Comparison of ENCODE assay signal across 8 mouse cellular contexts in the genomic region with DNA sequence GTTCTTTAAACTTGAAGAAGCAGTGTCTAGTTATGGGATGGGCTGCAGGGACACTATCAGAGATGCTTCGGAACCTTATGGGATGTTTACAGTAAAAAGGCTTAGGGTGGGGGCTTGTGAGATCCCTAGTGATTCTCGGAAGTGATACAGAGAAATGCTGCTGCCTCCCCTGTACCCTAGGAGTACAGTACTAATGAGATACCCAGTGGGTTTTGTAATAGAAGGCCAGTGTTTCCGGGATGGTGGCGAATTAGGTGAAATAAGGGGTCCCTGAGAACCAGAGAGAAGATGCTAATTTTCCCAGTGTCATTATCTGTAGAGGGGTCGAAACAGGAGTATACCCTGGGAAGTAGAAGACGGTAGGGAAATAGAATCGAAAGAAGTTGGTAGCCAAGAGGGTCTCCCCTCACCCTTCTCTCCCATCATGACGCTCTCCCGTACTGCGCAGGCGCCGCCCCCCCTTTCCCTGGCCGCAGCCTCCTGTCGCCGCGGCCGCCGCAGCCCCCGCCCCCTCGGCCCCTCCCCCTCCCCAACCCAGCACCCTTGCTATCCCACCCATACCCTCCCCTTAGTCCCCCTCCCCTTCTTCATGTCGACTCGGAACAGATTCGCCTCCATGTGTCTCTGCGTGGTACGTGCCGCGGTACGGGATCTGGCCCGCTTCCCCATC. TPM values are rescaled to one million over a fixed set of nuclear protein-coding genes. Genes with fewer than 3 reads are reported as not detected.
DNase-seq lines count a peak whose midpoint lies in the region; ATAC-seq lines count a peak whose summit lies in the region.

No protein-coding gene starts in this region.

- H3K27me3 ChIP-seq in heart, embryonic 12.5 days (replicated peaks): no peaks in the 10 kb centered on the region
- no peaks in the 10 kb centered on the region for H3K27me3 ChIP-seq in forebrain, embryonic 10.5 days (ENCODE audit: poor library complexity, severe bottlenecking)
- H3K27me3 ChIP-seq in limb, embryonic 15.5 days: no peaks in the 10 kb centered on the region

- H3K4me2 ChIP-seq in heart, embryonic 12.5 days: peak overlapping the region; percentile 75
- peak overlapping the region; percentile 50 for H3K4me2 ChIP-seq in limb, embryonic 15.5 days

- peak overlapping the region; percentile 64 for H3K9ac ChIP-seq in heart, embryonic 12.5 days
- no peak overlapping the region for H3K9ac ChIP-seq in limb, embryonic 15.5 days

- 8% methylated on average over 20 of the region's 29 CpGs for WGBS in heart, embryonic 12.5 days
- WGBS in forebrain, embryonic 10.5 days: 8% methylated on average over 20 of the region's 29 CpGs
- 9% methylated on average over 11 of the region's 29 CpGs for WGBS in limb, embryonic 15.5 days

- ATAC-seq in heart, embryonic 12.5 days (ENCODE audit: insufficient number of reproducible peaks, low FRiP score): no peak
- no peak for ATAC-seq in limb, embryonic 15.5 days (ENCODE audit: insufficient number of reproducible peaks, low FRiP score, low TSS enrichment, low read depth)

- H3K4me1 ChIP-seq in heart, embryonic 12.5 days (replicated peaks): peaks cover 80% of the 10 kb centered on the region
- H3K4me1 ChIP-seq in forebrain, embryonic 10.5 days: peaks cover 100% of the 10 kb centered on the region
- peaks cover 90% of the 10 kb centered on the region for H3K4me1 ChIP-seq in limb, embryonic 15.5 days

- no peaks in the 10 kb centered on the region for H3K36me3 ChIP-seq in heart, embryonic 12.5 days
- H3K36me3 ChIP-seq in forebrain, embryonic 10.5 days (replicated peaks): no peaks in the 10 kb centered on the region
- no peaks in the 10 kb centered on the region for H3K36me3 ChIP-seq in limb, embryonic 15.5 days

- no peak overlapping the region for H3K27ac ChIP-seq in heart, embryonic 12.5 days (ENCODE audit: poor library complexity, severe bottlenecking)
- peak overlapping the region; percentile 84 for H3K27ac ChIP-seq in forebrain, embryonic 10.5 days
- no peak overlapping the region for H3K27ac ChIP-seq in limb, embryonic 15.5 days

- intact Hi-C loops in heart, postnatal 10 days (cut with DNase I): no loop called here

- H3K9me3 ChIP-seq in heart, embryonic 12.5 days (replicated peaks): no peaks in the 10 kb centered on the region
- no peaks in the 10 kb centered on the region for H3K9me3 ChIP-seq in forebrain, embryonic 10.5 days
- no peaks in the 10 kb centered on the region for H3K9me3 ChIP-seq in limb, embryonic 15.5 days

- peak overlapping the region; percentile 46 for H3K4me3 ChIP-seq in heart, embryonic 12.5 days
- peak overlapping the region; percentile 56 for H3K4me3 ChIP-seq in forebrain, embryonic 10.5 days
- H3K4me3 ChIP-seq in limb, embryonic 15.5 days: peak overlapping the region; percentile 32

- no peak for DNase-seq in heart, postnatal 10 days
- DNase-seq in brain, adult 2 months (ENCODE audit: low read depth, low spot score): peak; percentile 59
- peak; percentile 69 for DNase-seq in forebrain, embryonic 10.5 days (ENCODE audit: extremely low spot score, low spot score)
- DNase-seq in retina, postnatal 1 day: peak; percentile 69
- no peak for DNase-seq in urinary bladder, postnatal 25 days (ENCODE audit: low spot score)
- no peak for DNase-seq in frontal cortex, postnatal 10 days (ENCODE audit: low spot score in 2 of 2)

RNA-seq across cellular contexts. Expression of a gene that starts 6.9 kb away (rescaled TPM):
- 4.2 and 6.0 TPM in 2 replicates for polyA plus RNA-seq in heart, embryonic 12.5 days (2016; fragmentation: Nextera tagmentation; extraction: Ambion mirVana)
- total RNA-seq in heart, postnatal 10 days (2021): 10 to 100 TPM; 11.5 to 12.0 TPM
- polyA plus RNA-seq in forebrain, embryonic 10.5 days (2016; fragmentation: Nextera tagmentation; extraction: Ambion mirVana): 13.8 and 15.5 TPM in 2 replicates
- polyA plus RNA-seq in limb, embryonic 15.5 days (2015; fragmentation: Nextera tagmentation; extraction: Ambion mirVana): 9.6 and 10.7 TPM in 2 replicates

RNA-seq across cellular contexts. Expression of a gene that starts 8.4 kb away (rescaled TPM):
- polyA plus RNA-seq in heart, embryonic 12.5 days (2016; fragmentation: Nextera tagmentation; extraction: Ambion mirVana): 126 and 129 TPM in 2 replicates
- total RNA-seq in heart, postnatal 10 days (2021): 1,000 to 10,000 TPM; 1,260 to 1,282 TPM
- polyA plus RNA-seq in forebrain, embryonic 10.5 days (2016; fragmentation: Nextera tagmentation; extraction: Ambion mirVana): 41.0 and 44.1 TPM in 2 replicates
- polyA plus RNA-seq in limb, embryonic 15.5 days (2015; fragmentation: Nextera tagmentation; extraction: Ambion mirVana): 92.2 and 100 TPM in 2 replicates

RNA-seq across cellular contexts. Expression of a gene that starts 23.2 kb away (rescaled TPM):
- 25.8 and 26.1 TPM in 2 replicates for polyA plus RNA-seq in heart, embryonic 12.5 days (2016; fragmentation: Nextera tagmentation; extraction: Ambion mirVana)
- total RNA-seq in heart, postnatal 10 days (2021): 10 to 100 TPM in 1 of 2 experiments, 1 to 10 TPM in 1; 8.6 to 11.8 TPM
- 44.3 and 51.6 TPM in 2 replicates for polyA plus RNA-seq in forebrain, embryonic 10.5 days (2016; fragmentation: Nextera tagmentation; extraction: Ambion mirVana)
- polyA plus RNA-seq in limb, embryonic 15.5 days (2015; fragmentation: Nextera tagmentation; extraction: Ambion mirVana): 42.2 and 43.1 TPM in 2 replicates

RNA-seq across cellular contexts. Expression of a gene that starts 28.0 kb away (rescaled TPM):
- polyA plus RNA-seq in heart, embryonic 12.5 days (2016; fragmentation: Nextera tagmentation; extraction: Ambion mirVana): 51.0 and 54.1 TPM in 2 replicates
- 10 to 100 TPM; 23.1 to 27.7 TPM for total RNA-seq in heart, postnatal 10 days (2021)
- polyA plus RNA-seq in forebrain, embryonic 10.5 days (2016; fragmentation: Nextera tagmentation; extraction: Ambion mirVana): 94.5 and 96.2 TPM in 2 replicates
- 72.2 and 81.6 TPM in 2 replicates for polyA plus RNA-seq in limb, embryonic 15.5 days (2015; fragmentation: Nextera tagmentation; extraction: Ambion mirVana)

RNA-seq across cellular contexts. Expression of a gene that starts 30.3 kb away (rescaled TPM):
- 0.15 and 0.19 TPM in 2 replicates for polyA plus RNA-seq in heart, embryonic 12.5 days (2016; fragmentation: Nextera tagmentation; extraction: Ambion mirVana)
- under 1 TPM in 1 of 2 experiments, not detected in 1; 0.22 TPM for total RNA-seq in heart, postnatal 10 days (2021)
- polyA plus RNA-seq in forebrain, embryonic 10.5 days (2016; fragmentation: Nextera tagmentation; extraction: Ambion mirVana): 0.71 and 1.2 TPM in 2 replicates
- 0.93 and 1.1 TPM in 2 replicates for polyA plus RNA-seq in limb, embryonic 15.5 days (2015; fragmentation: Nextera tagmentation; extraction: Ambion mirVana)

Comparison
In these comparisons a context has a peak if more than half of its experiments do, and no peak if none do; other contexts are left out.
1. DNase-seq: peak in brain, adult 2 months (single experiment), forebrain, embryonic 10.5 days (single experiment) and retina, postnatal 1 day (single experiment); none in heart, postnatal 10 days (0 of 2), urinary bladder, postnatal 25 days (single experiment) and frontal cortex, postnatal 10 days (0 of 2).
2. Peak in every context shown above with its lines, with median percentiles within 50 percentile points of each other: H3K4me3 ChIP-seq.